Mouse (Mus musculus) heart, adult 2 months (tissue): ENCODE measurements around the gene Gnai2.
A peak's percentile ranks its signal among the peaks of the same experiment; 100 is the strongest.

Experiments
- CTCF ChIP-seq: fragments of 200-600 bp; IDR thresholded peaks from 2 replicates; pipeline ENCODE4 v1.8.1; 2022; ENCODE audit warnings: antibody characterized with exemption, mild to moderate bottlenecking, moderate library complexity
- POLR2A ChIP-seq: fragments of 200-500 bp; IDR thresholded peaks from 2 replicates; pipeline ENCODE4 v1.6.1; 2011; ENCODE audit warnings: mild to moderate bottlenecking, low read depth, low read length, control low read depth; ENCODE audit not compliant: insufficient read depth

DNA sequence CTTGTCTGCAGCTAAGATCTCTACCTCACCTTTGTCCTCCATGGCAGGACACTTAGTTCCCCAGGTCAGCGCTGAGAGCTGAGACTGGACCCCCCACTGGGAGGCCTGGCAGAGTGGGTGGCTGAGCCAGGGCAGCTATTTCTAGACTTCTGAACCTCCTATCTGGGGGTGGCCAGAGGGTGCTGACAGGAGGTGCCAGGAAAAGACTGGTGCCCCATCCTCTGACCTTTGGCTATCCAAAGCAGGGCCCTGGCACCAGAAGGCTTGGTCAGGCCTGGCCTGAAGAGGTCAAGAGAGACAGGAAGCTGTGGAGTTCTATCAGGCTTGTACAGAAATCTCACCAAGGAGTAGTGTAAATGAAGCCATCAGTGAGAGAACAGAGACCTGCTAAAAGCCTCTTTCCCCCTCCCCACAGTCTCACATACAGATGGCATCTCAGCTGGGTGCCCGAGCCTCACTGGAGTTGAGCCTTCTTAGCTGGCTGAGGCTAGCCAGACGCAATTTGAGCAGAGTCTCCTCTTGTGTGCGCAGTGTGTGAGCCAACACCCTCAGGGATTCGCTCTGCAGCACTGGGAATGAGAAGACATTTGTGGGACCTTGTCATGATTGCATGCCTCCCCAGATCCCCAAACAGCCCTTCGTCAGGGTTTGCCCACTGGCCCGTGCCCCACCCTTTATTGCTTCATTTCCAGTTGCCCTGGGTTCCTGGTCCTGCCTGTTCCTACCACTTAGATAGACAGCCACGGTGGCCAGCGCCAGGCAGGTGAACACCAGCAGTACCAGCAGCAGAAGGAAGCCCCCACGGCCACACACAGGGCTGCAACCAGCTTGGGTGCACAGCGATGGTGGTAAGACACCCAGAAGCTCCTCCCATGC, 41.8 kb downstream of the Gnai2 start:
- TF ChIP-seq POLR2A: 0 out of 2 replicates have a peak, but pooled peaks have one; percentile 7
- TF ChIP-seq CTCF: no peak
